Mouse (Mus musculus) T-helper 2 cell (primary cell): ENCODE measurements at regions not wholly inside any gene's neighbourhood (a gene's known extent, or its start where the extent isn't known, plus 50 kb on each side); places are given as distances from the start of the nearest gene placed in this dataset.
"Not testable (repeated sequence)": the region's sequence is repeated elsewhere in the genome, so short reads cannot be mapped to it uniquely, and the experiment has no call there.

Source experiments
- in situ Hi-C: fragments of 300-600 bp; cut with MboI, MseI; formaldehyde crosslinking; loops from one replicate; pipeline ENCODE4 v1.15.1; 2025; ENCODE audit warnings: high pct_unique_total_duplicates

- in situ Hi-C loops: loop anchor here (5.0 kb wide), 1 partner anchor 60 kb away; no protein-coding TSS in a partner anchor
Measured at GRCm38 (mm10) chr7:106616932-106617331, 63.5 kb downstream of the Olfr693 start.

- in situ Hi-C loops: no loop called here
Measured at GRCm38 (mm10) chr7:106612723-106613122, 67.7 kb downstream of the Olfr693 start.

GRCm38 (mm10) chr7:106580424-106580823 is 100.0 kb downstream of the Olfr693 start:
- in situ Hi-C loops: no loop called here

GRCm38 (mm10) chr7:106568251-106568650 is 112.1 kb downstream of the Olfr693 start:
- in situ Hi-C loops: not testable (repeated sequence)

- in situ Hi-C loops: no loop called here
Measured at GRCm38 (mm10) chr7:106550881-106551575, 129.4 kb downstream of the Olfr693 start.

- in situ Hi-C loops: loop anchor here (25.0 kb wide), 1 partner anchor 317 kb away; the partner anchor contains the start of gene Gvin1
Measured at GRCm38 (mm10) chr7:106529433-106530102, 150.8 kb downstream of the Olfr693 start.

GRCm38 (mm10) chr7:106529023-106529422 is 151.4 kb downstream of the Olfr693 start:
- in situ Hi-C loops: loop anchor here (25.0 kb wide), 1 partner anchor 317 kb away; the partner anchor contains the start of gene Gvin1

GRCm38 (mm10) chr7:106494851-106495250 is 185.5 kb downstream of the Olfr693 start:
- in situ Hi-C loops: no loop called here
